Mouse (Mus musculus): ENCODE measurements around the gene Trarg1.
"Not testable (repeated sequence)": the region's sequence is repeated elsewhere in the genome, so short reads cannot be mapped to it uniquely, and the experiment has no call there.

Gene Trarg1

GRCm38 (mm10) chr11:76679508-76679907, at the start of gene Trarg1:
Gene Trarg1, plus strand, starts transcription at chr11:76679808.
- not testable (repeated sequence) for DNase-seq (ENCODE audit: low spot score in 2 of 2)

GRCm38 (mm10) chr11:76630023-76630422, 49.6 kb upstream of the Trarg1 start:
- DNase-seq (ENCODE audit: low spot score in 2 of 2): no peak

- DNase-seq (ENCODE audit: low spot score in 2 of 2): no peak
These were observed 49.1 kb upstream of the Trarg1 start for GRCm38 (mm10) chr11:76630487-76630886.

GRCm38 (mm10) chr11:76639269-76639985, 40.2 kb upstream of the Trarg1 start:
- DNase-seq (ENCODE audit: low spot score in 2 of 2): no peak

- no peak for DNase-seq (ENCODE audit: low spot score in 2 of 2)
These were observed 39.4 kb upstream of the Trarg1 start for GRCm38 (mm10) chr11:76640231-76640630.

- no peak for DNase-seq (ENCODE audit: low spot score in 2 of 2)
These were observed 35.4 kb upstream of the Trarg1 start for GRCm38 (mm10) chr11:76644257-76644656.

- DNase-seq (ENCODE audit: low spot score in 2 of 2): no peak
These were observed 34.6 kb upstream of the Trarg1 start for GRCm38 (mm10) chr11:76645036-76645435.

- peak; percentile 78 to 89 for DNase-seq (ENCODE audit: low spot score in 2 of 2)
These were observed 33.7 kb upstream of the Trarg1 start for GRCm38 (mm10) chr11:76645955-76646354.

- DNase-seq (ENCODE audit: low spot score in 2 of 2): peak; percentile 20 to 38
These were observed 32.5 kb upstream of the Trarg1 start for GRCm38 (mm10) chr11:76647062-76647461.

GRCm38 (mm10) chr11:76647500-76647899, 32.1 kb upstream of the Trarg1 start:
- peak; percentile 68 to 75 for DNase-seq (ENCODE audit: low spot score in 2 of 2)

GRCm38 (mm10) chr11:76650862-76651560, 28.6 kb upstream of the Trarg1 start:
- DNase-seq (ENCODE audit: low spot score in 2 of 2): peak in 1 of 2 experiments; percentile 26

- no peak for DNase-seq (ENCODE audit: low spot score in 2 of 2)
These were observed 26.7 kb upstream of the Trarg1 start for GRCm38 (mm10) chr11:76652838-76653334.

GRCm38 (mm10) chr11:76655106-76655505, 24.5 kb upstream of the Trarg1 start:
- DNase-seq (ENCODE audit: low spot score in 2 of 2): peak in 1 of 2 experiments; percentile 43

GRCm38 (mm10) chr11:76657450-76657970, 22.1 kb upstream of the Trarg1 start:
- DNase-seq (ENCODE audit: low spot score in 2 of 2): no peak

- DNase-seq (ENCODE audit: low spot score in 2 of 2): no peak
These were observed 20.3 kb upstream of the Trarg1 start for GRCm38 (mm10) chr11:76659138-76659930.

GRCm38 (mm10) chr11:76661790-76662468, 17.7 kb upstream of the Trarg1 start:
- DNase-seq (ENCODE audit: low spot score in 2 of 2): no peak

GRCm38 (mm10) chr11:76666002-76666649, 13.5 kb upstream of the Trarg1 start:
- no peak for DNase-seq (ENCODE audit: low spot score in 2 of 2)

GRCm38 (mm10) chr11:76667807-76668206, 11.8 kb upstream of the Trarg1 start:
- DNase-seq (ENCODE audit: low spot score in 2 of 2): no peak

- no peak for DNase-seq (ENCODE audit: low spot score in 2 of 2)
These were observed 7.6 kb upstream of the Trarg1 start, which contains the start of gene Bhlha9 for GRCm38 (mm10) chr11:76671871-76672475. Gene Bhlha9, plus strand, starts transcription at chr11:76672470.
